Mouse (Mus musculus) mesoderm, embryonic 11.5 days (tissue): Measurements from ENCODE around the gene Coq9.

Source experiments
- DNase-seq: peaks from one replicate; pipeline ENCODE4 v3.0.0-alpha.2; 2012; ENCODE audit warnings: low read depth, low spot score

Coq9 gene

GRCm38 (mm10) chr8:94837662-94838574 lies at the start of gene Coq9, which contains the start of gene Ciapin1:
TSS of gene Coq9 (plus strand) at chr8:94838321.
TSS of gene Ciapin1 (minus strand) at chr8:94838358.
- DNase-seq = peak; percentile 98

GRCm38 (mm10) chr8:94789256-94789955 lies 48.7 kb upstream of the Coq9 start:
- DNase-seq = no peak

- no peak for DNase-seq
These were observed 43.8 kb upstream of the Coq9 start for GRCm38 (mm10) chr8:94794368-94794767.

GRCm38 (mm10) chr8:94794782-94795181 lies 43.3 kb upstream of the Coq9 start:
- no peak for DNase-seq

GRCm38 (mm10) chr8:94800278-94800968 lies 37.7 kb upstream of the Coq9 start:
- DNase-seq = peak; percentile 71

GRCm38 (mm10) chr8:94801293-94802095 lies 36.6 kb upstream of the Coq9 start:
- no peak for DNase-seq

GRCm38 (mm10) chr8:94802375-94802774 lies 35.7 kb upstream of the Coq9 start:
- DNase-seq = no peak

- no peak for DNase-seq
These were observed 34.6 kb upstream of the Coq9 start for GRCm38 (mm10) chr8:94803551-94803950.

- no peak for DNase-seq
These were observed 33.4 kb upstream of the Coq9 start for GRCm38 (mm10) chr8:94804546-94805340.

GRCm38 (mm10) chr8:94805811-94806210 lies 32.3 kb upstream of the Coq9 start:
- DNase-seq = no peak

GRCm38 (mm10) chr8:94807506-94807905 lies 30.6 kb upstream of the Coq9 start:
- DNase-seq = no peak

- DNase-seq = no peak
These were observed 29.7 kb upstream of the Coq9 start for GRCm38 (mm10) chr8:94808372-94808771.

- DNase-seq = no peak
These were observed 28.0 kb upstream of the Coq9 start, which contains the start of gene Ccl17 for GRCm38 (mm10) chr8:94810153-94810552. TSS of gene Ccl17 (plus strand) at chr8:94810453.

- no peak for DNase-seq
These were observed 27.3 kb upstream of the Coq9 start for GRCm38 (mm10) chr8:94810855-94811254.

GRCm38 (mm10) chr8:94811654-94812053 lies 26.5 kb upstream of the Coq9 start:
- DNase-seq = no peak

- peak; percentile 90 for DNase-seq
These were observed 25.4 kb upstream of the Coq9 start for GRCm38 (mm10) chr8:94812645-94813098.

GRCm38 (mm10) chr8:94814556-94814955 lies 23.6 kb upstream of the Coq9 start:
- peak; percentile 44 for DNase-seq

GRCm38 (mm10) chr8:94817933-94818332 lies 20.2 kb upstream of the Coq9 start:
- no peak for DNase-seq

- no peak for DNase-seq
These were observed 18.4 kb upstream of the Coq9 start for GRCm38 (mm10) chr8:94819671-94820179.

GRCm38 (mm10) chr8:94820553-94820952 lies 17.6 kb upstream of the Coq9 start:
- DNase-seq = no peak
